Mouse (Mus musculus) lung, adult 18-20 months (tissue): ENCODE results near the gene Ppcs.

Source experiments
- DNase-seq, 2 experiments: peaks; one replicate each; pipeline ENCODE4 v3.0.0; 2022; ENCODE audit warnings: mixed read lengths in 2 of 2

Gene Ppcs

GRCm38 (mm10) chr4:119417270-119417669 is 5.0 kb downstream of the Ppcs start:
- no peak for DNase-seq

- DNase-seq = peak; percentile 85 to 91
Observed at GRCm38 (mm10) chr4:119415072-119415753, 7.0 kb downstream of the Ppcs start, which contains the start of gene Ccdc30. TSS of gene Ccdc30 (minus strand) at chr4:119415521.

- no peak for DNase-seq
Observed at GRCm38 (mm10) chr4:119412791-119413190, 9.4 kb downstream of the Ppcs start.

GRCm38 (mm10) chr4:119411877-119412650 is 10.2 kb downstream of the Ppcs start:
- no peak for DNase-seq

GRCm38 (mm10) chr4:119403431-119403830 is 18.8 kb downstream of the Ppcs start:
- no peak for DNase-seq

GRCm38 (mm10) chr4:119400896-119401295 is 21.3 kb downstream of the Ppcs start:
- DNase-seq = no peak

GRCm38 (mm10) chr4:119398751-119399150 is 23.5 kb downstream of the Ppcs start:
- DNase-seq = no peak

GRCm38 (mm10) chr4:119390369-119390768 is 31.9 kb downstream of the Ppcs start:
- no peak for DNase-seq

GRCm38 (mm10) chr4:119389184-119389583 is 33.0 kb downstream of the Ppcs start:
- DNase-seq = no peak

- DNase-seq = no peak
Observed at GRCm38 (mm10) chr4:119381471-119382190, 40.6 kb downstream of the Ppcs start.

GRCm38 (mm10) chr4:119369460-119369859 is 52.8 kb downstream of the Ppcs start:
- no peak for DNase-seq
